Mouse (Mus musculus) ZHBTc4 (cell line): ENCODE data around the gene Gm10666.
"Not testable (repeated sequence)": the region's sequence is repeated elsewhere in the genome, so short reads cannot be mapped to it uniquely, and the experiment has no call there.

Experiments used
- DNase-seq: peaks from one replicate; pipeline ENCODE4 v3.0.0-alpha.2; 2011; ENCODE audit warnings: low read depth, low spot score

Gm10666 gene

DNA sequence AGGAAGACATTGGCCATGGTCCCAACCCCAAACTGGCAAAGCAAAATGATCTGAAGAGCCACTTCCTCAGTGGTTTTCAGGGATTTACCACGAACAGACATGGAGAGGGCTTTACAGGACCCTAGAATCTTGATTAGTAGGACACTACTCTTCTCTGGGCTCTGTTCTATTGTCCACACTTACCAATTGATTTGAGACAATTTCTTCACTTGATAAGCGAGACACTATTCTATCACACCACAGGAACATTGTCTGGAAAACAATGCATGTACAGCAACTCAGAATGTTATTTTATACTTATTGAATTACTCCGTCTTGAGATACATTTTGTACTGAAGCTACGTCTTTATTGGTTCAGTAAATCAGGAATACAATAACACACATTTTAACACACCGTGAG, at the start of gene Gm10666:
Gene Gm10666 (minus strand): TSS at position 101 of the 400 bp plus-strand sequence.
- DNase-seq: not testable (repeated sequence)

DNA sequence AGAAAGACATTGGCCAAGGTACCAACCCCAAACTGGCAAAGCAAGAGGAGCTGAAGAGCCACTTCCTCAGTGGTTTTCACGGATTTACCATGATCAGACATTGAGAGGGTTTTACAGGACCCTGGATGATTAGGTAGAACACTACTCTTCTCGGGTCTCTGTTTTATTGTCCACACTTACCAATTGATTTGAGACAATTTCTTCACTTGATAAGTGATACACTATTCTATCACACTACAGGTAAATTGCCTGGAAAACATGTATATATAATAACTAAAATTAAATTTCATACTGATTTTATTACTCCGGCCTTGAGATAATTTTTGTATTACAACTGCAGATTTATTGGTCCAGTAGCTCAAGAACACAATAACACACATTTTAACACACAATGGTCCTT, 29.4 kb upstream of the Gm10666 start, which contains the start of gene Vmn1r142:
Gene Vmn1r142 (minus strand): TSS at position 101 of the 400 bp plus-strand sequence.
- not testable (repeated sequence) for DNase-seq

DNA sequence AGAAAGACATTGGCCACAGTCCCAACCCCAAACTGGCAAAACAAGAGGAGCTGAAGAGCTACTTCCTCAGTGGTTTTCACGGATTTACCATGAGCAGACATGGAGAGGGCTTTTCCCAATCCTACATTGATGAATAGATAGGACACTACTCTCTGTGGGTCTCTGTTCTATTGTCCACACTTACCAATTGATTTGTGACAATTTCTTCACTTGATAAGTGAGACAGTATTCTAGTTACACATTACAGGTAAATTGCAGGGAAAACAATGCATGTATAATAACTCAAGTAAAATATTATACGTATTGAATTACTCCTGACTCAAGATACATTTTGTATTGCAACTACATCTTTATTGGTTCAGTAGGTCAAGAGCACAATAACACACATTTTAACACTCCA, 16.4 kb downstream of the Gm10666 start, which contains the start of gene Gm16451:
Gene Gm16451 (minus strand): TSS at position 101 of the 400 bp plus-strand sequence.
- not testable (repeated sequence) for DNase-seq
